Mouse (Mus musculus) urinary bladder, postnatal 10 days (tissue): ENCODE measurements around the gene Prkch.
"Not testable (repeated sequence)": the region's sequence is repeated elsewhere in the genome, so short reads cannot be mapped to it uniquely, and the experiment has no call there.

ENCODE experiments used
- DNase-seq: peaks from one replicate; pipeline ENCODE4 v3.0.0; 2022; ENCODE audit warnings: low spot score

Gene Prkch

DNA sequence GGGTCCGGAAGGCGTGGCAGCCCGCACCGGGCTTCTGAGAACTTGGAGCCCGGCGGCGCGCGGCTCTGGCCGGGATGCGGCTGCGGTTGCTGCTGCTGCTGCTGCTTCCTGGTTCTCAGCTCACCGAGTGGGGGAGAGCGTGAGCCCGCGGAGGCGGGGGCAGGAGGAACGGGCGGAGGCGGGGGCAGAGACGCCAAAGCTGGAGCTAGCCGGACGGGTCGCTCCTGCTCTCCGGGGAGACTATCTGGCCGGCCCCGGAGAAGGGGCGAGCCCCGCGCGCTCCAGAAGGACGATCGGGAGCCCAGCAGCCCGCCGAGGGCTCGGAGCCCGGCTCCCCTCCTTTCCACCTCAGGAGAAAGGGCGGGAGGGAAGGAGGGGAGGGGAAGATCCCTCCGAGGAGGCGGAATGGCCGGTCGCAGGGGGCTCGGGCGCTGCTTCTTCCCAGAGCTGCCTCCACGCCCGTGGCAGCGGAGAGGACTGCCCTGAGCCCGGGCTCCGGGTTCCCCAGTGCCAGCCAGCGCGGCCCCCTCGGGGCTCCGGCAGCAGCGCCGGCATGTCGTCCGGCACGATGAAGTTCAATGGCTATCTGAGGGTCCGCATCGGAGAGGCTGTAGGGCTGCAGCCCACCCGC is at the start of gene Prkch:
Gene Prkch (plus strand): TSS at position 187 of the 631 bp plus-strand sequence.
- peak; percentile 31 for DNase-seq

DNA sequence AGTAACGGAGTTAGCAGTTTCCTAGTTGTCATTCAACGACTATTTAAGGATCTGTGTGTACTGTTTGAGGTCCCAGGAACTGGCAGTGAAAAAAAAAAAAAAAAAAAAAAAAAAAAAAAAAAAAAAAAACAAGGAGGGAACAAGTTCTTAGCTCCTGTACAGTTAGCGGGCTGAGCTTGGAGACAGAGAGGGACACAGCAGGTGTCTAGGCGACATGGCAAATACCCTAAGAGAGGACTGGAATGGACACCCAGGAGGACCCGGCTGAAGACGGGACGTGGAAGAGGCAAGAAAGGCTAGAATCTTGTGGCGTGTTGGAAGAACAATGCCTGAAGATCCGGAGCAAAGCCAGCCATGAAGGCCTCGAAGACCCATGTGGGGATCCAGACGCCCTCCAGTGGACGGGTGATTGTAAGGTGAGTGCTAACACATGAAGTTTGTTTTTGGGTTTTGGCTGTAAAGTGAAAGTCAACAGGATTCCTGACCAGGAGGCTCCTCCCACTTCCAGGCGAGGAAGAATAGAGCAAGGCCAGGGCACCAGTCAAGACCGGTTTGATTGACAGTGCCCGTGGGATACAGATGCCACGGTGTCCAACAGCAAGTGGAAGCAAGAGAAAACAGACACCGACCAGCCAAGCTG is 47.0 kb upstream of the Prkch start:
- no peak for DNase-seq

GRCm38 (mm10) chr12:73538139-73538508 is 46.5 kb upstream of the Prkch start:
- not testable (repeated sequence) for DNase-seq

GRCm38 (mm10) chr12:73539151-73539550 is 45.4 kb upstream of the Prkch start:
- no peak for DNase-seq

DNA sequence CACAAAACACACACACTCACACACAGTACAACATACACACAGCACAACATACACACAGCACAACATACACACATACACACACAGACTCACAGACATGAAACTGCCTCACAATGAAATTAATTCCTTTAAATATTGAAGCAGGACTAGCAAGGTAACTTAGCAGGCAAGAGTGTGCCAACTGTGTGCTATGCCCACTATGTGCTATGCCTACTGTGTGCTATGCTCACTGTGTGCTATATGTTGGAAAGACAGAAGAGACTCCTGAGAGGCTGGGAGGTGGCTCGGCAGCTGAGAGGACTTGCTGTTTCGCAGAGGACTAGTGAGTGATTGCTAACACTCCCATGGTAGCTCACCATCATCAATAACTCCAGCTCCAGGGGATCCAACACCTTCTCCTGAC is 44.2 kb upstream of the Prkch start:
- DNase-seq = no peak

GRCm38 (mm10) chr12:73543191-73543590 is 41.4 kb upstream of the Prkch start:
- DNase-seq = no peak

DNA sequence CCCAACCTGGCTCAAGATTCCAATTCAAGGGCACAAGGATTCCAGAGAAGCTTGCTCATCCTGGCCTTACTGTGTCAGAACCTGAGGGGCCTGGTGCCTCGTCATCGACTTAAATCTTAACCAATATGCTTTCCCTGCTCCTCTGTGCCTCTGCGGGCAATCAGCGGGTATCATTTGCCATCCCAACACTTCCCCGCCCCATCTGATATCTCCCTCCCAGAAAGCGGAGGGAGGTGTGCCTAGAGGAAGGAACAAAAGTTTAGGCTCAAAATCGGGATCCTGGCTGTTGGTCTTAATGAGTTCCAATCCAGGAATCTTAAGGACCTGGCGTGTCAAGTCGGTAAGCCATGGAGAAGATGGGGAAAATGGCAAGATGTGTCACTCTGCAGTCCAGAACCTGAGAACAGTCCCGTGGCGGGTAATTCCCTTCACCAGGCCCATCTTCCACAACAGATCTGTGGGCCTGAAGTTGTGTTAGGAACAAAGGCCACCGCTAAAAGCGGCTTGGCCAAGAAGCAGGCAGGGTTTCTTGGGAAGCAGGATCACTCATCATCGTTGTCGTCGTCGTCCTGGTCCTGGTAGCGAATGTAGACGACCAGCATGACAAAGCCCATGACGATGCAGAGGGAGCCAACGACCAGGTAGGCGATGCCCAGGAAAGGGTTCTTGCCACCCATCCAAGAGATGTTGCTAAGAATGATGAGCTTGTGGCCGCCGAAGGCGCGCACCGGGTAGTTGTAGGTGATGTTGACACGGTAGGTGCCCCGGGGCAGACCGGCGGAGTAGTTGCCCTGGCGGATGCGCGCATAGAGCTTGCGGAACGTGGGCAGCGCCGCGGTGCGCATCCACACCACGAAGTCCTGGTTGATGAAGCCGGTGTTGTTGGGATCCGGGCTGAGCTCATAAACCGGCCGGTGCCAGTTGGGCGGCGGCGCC is 39.6 kb upstream of the Prkch start:
- DNase-seq = no peak

- DNase-seq = no peak
Measured at GRCm38 (mm10) chr12:73545672-73546085, 38.9 kb upstream of the Prkch start.

DNA sequence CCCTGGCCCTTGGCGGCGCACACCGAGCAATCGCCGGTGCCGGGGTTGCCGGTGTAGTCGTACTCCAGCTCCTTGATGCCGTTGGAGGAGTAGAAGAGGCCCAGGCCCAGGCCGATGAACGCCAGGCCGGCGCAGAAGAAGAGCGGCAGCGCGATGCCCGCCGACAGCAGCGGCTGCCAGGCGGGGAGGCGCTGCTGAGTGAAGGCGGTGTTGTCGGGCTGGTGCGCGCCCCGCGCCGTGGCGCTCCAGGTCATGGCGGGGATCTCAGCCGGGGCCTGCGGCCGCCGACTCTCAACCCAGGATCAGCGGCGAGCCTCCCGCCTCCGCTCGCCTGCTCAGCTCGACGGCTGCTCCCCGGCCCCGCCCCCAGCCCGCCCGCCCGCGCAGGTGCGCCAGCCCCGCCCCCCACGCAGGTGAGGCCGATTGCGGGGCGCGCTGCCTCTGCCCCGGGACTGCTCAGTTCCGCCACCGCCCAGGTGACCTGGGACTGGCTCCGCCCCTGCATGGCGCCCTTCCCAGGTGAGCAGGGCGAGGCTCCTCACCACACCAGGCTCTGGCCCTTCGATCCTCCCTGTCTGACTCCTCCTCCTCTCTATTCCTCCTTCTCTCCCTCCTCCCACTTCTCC is 38.4 kb upstream of the Prkch start, which contains the start of gene Tmem30b:
Gene Tmem30b (minus strand): TSS at position 307 of the 626 bp plus-strand sequence.
- no peak for DNase-seq

GRCm38 (mm10) chr12:73547646-73548045 is 37.0 kb upstream of the Prkch start:
- DNase-seq = no peak

DNA sequence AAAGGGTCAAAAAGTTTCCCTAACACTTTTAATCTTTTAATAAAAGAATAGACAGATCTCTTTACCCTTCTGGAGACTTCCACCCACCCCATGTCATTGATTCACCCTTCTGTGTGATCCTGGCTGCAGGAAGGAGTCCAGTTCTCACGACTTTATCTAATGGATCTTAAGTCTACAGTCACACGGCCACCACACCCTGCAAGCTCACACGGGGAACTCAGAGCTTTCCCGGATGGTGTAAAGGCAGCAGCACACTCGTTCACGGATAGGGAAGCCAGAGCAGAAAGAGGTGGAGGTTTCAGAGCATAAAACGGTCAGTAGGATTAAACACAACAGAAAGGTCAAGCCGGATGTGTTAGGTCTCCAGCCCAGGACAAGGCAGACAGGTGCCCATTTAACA is 36.3 kb upstream of the Prkch start:
- DNase-seq = no peak

- DNase-seq = no peak
Measured at GRCm38 (mm10) chr12:73554155-73554554, 30.4 kb upstream of the Prkch start.

GRCm38 (mm10) chr12:73558525-73559195 is 25.9 kb upstream of the Prkch start:
- DNase-seq = no peak

GRCm38 (mm10) chr12:73560091-73560490 is 24.5 kb upstream of the Prkch start:
- no peak for DNase-seq

GRCm38 (mm10) chr12:73563122-73563521 is 21.5 kb upstream of the Prkch start:
- not testable (repeated sequence) for DNase-seq

DNA sequence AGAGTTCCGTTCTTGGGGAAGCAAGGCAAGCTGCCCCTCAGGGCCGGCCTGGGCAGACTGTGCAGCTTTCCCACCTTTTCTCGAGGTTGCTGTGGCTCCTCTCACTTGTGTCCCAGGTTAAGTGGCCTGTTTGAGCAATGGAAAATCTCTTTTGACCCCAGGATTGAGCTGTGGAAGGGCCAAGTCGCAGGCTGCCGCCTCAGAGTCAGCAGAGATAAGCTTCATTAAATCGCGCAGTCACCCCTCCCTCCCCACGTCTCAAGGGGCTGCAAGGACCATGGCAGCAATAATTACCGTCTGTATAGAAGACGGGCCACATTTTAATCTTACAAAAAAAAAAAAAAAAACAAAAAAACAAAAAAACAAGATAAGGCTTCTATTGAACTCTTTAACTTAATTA is 20.4 kb upstream of the Prkch start:
- no peak for DNase-seq

DNA sequence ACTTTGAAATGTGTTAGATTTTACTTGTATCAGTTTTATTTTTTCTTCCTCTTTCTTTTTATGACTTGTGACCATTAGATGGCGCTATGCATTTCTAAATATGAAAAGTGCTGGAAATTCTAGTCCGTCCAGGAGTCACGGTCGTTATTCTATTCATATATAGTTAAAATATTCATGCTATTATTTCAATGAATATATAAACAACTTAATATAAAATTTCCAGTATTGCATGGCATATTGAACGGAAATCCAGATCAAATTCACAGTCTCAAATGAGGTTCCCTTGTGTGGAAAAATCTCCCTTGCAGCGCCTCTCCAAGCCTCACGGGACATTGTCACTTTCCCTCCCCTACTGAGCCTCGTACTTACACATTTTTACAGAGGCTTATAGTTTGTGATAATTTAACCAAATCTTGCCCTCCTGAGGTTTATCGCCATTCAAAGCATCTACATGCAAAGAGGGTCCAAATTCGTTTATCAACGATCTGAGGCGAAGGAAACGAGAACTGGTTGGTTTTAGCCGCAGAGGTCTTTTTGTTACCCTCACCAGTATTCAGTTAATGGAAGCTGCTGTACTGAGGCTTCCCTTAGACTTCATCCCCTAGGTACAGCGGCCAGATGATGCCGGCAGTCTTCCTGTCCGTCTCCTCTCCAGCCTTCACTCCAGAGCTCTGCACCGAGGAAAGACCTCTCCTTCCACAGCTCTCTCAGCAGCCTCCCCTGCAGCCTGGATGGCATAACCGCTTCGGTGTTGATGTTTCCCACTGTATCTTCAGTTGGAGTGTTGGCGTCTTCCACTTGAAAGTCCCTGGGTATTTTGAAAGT is 19.6 kb upstream of the Prkch start:
- DNase-seq = no peak

GRCm38 (mm10) chr12:73565620-73565969 is 19.0 kb upstream of the Prkch start:
- DNase-seq = no peak

- no peak for DNase-seq
Measured at GRCm38 (mm10) chr12:73574632-73575031, 10.0 kb upstream of the Prkch start.

GRCm38 (mm10) chr12:73578141-73578540 is 6.5 kb upstream of the Prkch start:
- no peak for DNase-seq

DNA sequence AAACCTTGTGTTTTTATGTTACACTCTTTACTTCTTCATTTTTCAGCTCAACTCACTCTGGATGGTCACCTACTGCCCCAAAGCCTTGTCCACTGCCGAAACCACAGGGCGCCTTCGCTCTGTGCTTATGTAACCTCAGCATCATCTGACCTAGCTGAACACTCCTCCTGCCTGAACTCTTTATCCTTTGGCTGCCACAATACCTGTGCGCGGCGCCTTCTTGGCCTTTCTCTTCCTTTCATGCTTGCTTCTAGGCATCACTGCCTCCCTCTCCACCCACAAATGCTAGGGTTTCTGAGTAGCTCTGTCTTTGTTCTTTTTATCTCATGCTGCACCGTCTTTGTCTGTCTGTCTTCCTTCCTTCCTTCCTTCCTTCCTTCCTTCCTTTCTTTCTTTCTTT is 3.8 kb upstream of the Prkch start:
- DNase-seq = no peak
